Mouse (Mus musculus) retina, postnatal 1 day (tissue): ENCODE measurements at regions not wholly inside any gene's neighbourhood (a gene's known extent, or its start where the extent isn't known, plus 50 kb on each side); places are given as distances from the start of the nearest gene placed in this dataset.
A peak's percentile ranks its signal among the peaks of the same experiment; 100 is the strongest.

Experiments used
- DNase-seq: peaks from one replicate; pipeline ENCODE4 v3.0.0-alpha.2; 2012

DNA sequence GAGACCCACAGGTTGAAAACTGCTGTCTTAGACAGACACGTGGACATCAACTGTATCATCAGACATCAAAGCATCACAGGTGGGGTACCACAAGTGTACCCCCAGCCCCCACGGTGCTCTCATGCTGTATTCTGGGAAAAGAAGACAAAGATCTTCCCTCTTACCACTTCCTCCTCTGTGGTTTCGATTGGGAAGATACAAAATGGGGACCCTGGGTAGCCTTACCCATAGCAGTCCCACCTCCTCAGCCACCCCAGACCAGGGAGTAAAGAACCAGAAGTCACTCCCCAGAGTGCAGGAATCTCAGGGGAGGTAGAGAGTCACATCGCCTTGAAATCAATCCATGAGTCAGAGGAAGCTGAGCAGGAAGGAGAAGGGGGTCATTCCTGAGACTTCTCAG is 60.7 kb upstream of the Ctnnb1 start:
- no peak for DNase-seq

GRCm38 (mm10) chr9:120869432-120870081 is 59.5 kb upstream of the Ctnnb1 start:
- DNase-seq: peak; percentile 51

DNA sequence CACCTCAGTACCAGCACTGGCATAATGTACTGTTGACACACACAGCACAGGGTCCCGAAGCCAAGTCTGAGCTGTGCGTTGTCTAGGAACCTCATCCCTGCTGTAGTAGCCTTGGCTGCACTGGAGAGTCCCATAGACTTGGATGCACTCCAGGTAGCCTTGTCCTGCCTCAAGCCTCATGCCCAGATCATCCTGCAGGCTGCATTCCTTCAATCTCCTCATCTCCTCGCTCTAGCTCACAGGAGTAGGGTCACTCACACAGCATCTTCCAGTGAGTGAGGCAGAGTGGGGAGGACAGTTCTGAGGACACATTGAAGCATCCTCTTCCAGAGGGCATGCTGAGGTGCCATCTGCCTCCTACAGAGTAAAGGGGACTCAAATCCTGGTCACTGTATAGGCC is 55.7 kb upstream of the Ctnnb1 start:
- no peak for DNase-seq

- no peak for DNase-seq
Measured at GRCm38 (mm10) chr9:120874416-120874976, 54.5 kb upstream of the Ctnnb1 start.

DNA sequence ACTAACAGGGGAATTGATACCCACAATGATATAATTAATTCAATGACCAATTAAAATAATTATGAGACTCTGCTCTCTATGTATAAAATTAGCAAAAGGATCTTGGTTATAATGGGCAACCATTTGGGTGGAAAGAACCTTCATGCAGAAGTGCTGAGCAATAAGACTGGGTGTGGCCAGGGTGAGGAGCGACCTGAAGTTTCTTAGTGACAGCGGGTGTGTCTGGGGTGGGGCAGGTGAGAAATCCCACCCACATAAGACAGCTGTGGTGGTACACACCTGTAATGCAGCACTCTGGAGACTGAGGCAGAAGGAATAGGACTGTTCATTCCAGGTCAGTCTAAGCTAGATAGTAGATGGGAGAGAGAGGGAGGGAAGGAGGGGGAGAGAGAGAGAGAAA is 51.9 kb upstream of the Ctnnb1 start:
- DNase-seq: no peak
